Mouse (Mus musculus) urinary bladder, postnatal 0 days (tissue): Measurements from ENCODE around the gene Pramel4. TPM values are rescaled to one million over a fixed set of nuclear protein-coding genes. Genes with fewer than 3 reads are reported as not detected.

Source experiments
- polyA plus RNA-seq: library from polyadenylated mRNA; unstranded; fragments of >200 nt; fragmentation: Nextera tagmentation; extraction: Ambion mirVana; gene quantifications from 2 replicates; pipeline ENCODE4 v1.2.1, GENCODE M21; 2015

Pramel4 gene
- polyA plus RNA-seq: not detected in 2 replicates

DNA sequence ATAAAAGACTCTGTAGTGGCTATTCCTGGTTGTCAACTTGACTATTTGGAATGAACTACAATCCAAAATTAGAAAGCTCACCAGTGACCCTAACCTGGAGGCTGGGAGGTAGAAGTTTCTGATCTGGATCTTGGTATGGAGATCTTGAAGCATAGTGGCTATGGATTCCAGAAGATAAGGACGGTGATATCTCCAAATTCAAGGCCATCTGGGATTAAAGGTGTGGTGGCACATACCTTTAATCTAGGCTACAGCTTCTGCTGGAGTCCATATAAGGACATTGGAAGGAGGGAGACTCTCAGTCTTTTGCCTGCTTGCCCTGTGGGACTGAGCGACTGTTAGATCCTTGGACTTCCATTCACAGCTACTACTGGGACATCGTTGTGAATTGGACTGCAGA, at the start of gene Pramel4:
Gene Pramel4, plus strand, starts transcription at position 301 of the 400 bp plus-strand sequence.

DNA sequence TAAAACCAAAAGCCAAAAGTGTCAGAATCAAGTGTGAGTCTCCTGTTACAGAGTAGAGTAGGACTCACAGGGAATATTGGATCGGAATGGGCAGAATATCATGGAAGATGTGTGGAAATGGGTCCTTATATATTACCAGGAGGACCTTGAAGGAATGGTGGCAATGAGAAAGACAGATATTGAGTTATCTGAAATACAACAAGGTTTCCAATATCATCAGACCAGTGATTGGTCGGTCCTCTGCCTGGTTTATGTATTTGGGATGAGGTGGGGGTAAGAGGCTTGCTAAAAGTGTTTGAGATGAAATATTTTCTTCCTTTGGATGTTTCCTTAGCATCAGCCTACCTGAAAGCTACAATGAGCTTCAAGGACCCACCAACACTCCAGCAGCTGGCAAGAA, 47.2 kb downstream of the Pramel4 start, which contains the start of gene Gm13102:
Gene Gm13102, plus strand, starts transcription at position 301 of the 400 bp plus-strand sequence.

Other genes starting within 250 kb of the Pramel4 start
- not detected in 2 replicates for gene Gm13084, start 243.0 kb upstream of the Pramel4 start, polyA plus RNA-seq
- not detected in 2 replicates for gene Gm13103, start 212.6 kb upstream of the Pramel4 start, polyA plus RNA-seq
- not detected in 2 replicates for gene Pramef6, start 158.7 kb upstream of the Pramel4 start, polyA plus RNA-seq
- not detected in 2 replicates for gene Pramef25, start 108.1 kb upstream of the Pramel4 start, polyA plus RNA-seq
- not detected in 2 replicates for gene Gm13101, start 92.2 kb upstream of the Pramel4 start, polyA plus RNA-seq
- not detected in 2 replicates for gene Pramef17, start 64.8 kb upstream of the Pramel4 start, polyA plus RNA-seq
- not detected in 2 replicates for gene Gm13102, start 47.3 kb downstream of the Pramel4 start, polyA plus RNA-seq
- gene Oog3, start 103.5 kb downstream of the Pramel4 start, polyA plus RNA-seq: not detected in 2 replicates
- gene Oog2, start 131.6 kb downstream of the Pramel4 start, polyA plus RNA-seq: not detected in 2 replicates
- gene C87977, start 154.2 kb downstream of the Pramel4 start, polyA plus RNA-seq: not detected in 2 replicates
- not detected in 2 replicates for gene Pramel5, start 221.4 kb downstream of the Pramel4 start, polyA plus RNA-seq